Mouse (Mus musculus): ENCODE measurements at regions not wholly inside any gene's neighbourhood (a gene's known extent, or its start where the extent isn't known, plus 50 kb on each side); places are given as distances from the start of the nearest gene placed in this dataset.
"Not testable (repeated sequence)": the region's sequence is repeated elsewhere in the genome, so short reads cannot be mapped to it uniquely, and the experiment has no call there.

- TF ChIP-seq CTCF (IDR thresholded peaks at IDR 0.05; ENCODE audit: extremely low read depth, insufficient read length, insufficient replicate concordance, low read depth, low read length) (no peak), POLR2A (IDR thresholded peaks at IDR 0.05; ENCODE audit: low read depth, low read length) (no peak)
- H3K4me3 ChIP-seq (ENCODE audit: low read depth, low read length): no peak overlapping the region
- no peaks in the 10 kb centered on the region for H3K36me3 ChIP-seq (ENCODE audit: control insufficient read depth, insufficient read depth, low read length)
- H3K27ac ChIP-seq (ENCODE audit: insufficient read depth, low read depth, low read length): no peak overlapping the region
- H3K27me3 ChIP-seq (ENCODE audit: control insufficient read depth, insufficient read depth, low read length): no peaks in the 10 kb centered on the region
- H3K4me1 ChIP-seq (ENCODE audit: control insufficient read depth, insufficient read depth, insufficient read length, low read length): peaks cover 3% of the 10 kb centered on the region; the same call in 1 of the 2 replicates
- 68% methylated on average over 1 of the region's 1 CpGs for WGBS
Measured at GRCm38 (mm10) chr1:164531741-164532140, 73.6 kb upstream of the Atp1b1 start.

GRCm38 (mm10) chr1:164526748-164527147, 68.6 kb upstream of the Atp1b1 start:
- no peak overlapping the region for H3K27ac ChIP-seq (ENCODE audit: insufficient read depth, low read depth, low read length)
- no peak for TF ChIP-seq POLR2A (IDR thresholded peaks at IDR 0.05; ENCODE audit: low read depth, low read length)
- TF ChIP-seq CTCF (IDR thresholded peaks at IDR 0.05; ENCODE audit: extremely low read depth, insufficient read length, insufficient replicate concordance, low read depth, low read length): no peak
- no peaks in the 10 kb centered on the region for H3K27me3 ChIP-seq (ENCODE audit: control insufficient read depth, insufficient read depth, low read length)
- H3K4me1 ChIP-seq (ENCODE audit: control insufficient read depth, insufficient read depth, insufficient read length, low read length): no peaks in the 10 kb centered on the region; the same call in 1 of the 2 replicates
- 79% methylated on average over 1 of the region's 1 CpGs for WGBS
- no peak overlapping the region for H3K4me3 ChIP-seq (ENCODE audit: low read depth, low read length)
- no peaks in the 10 kb centered on the region for H3K36me3 ChIP-seq (ENCODE audit: control insufficient read depth, insufficient read depth, low read length)

- TF ChIP-seq POLR2A (IDR thresholded peaks at IDR 0.05; ENCODE audit: low read depth, low read length): no peak
- no peak for TF ChIP-seq CTCF (IDR thresholded peaks at IDR 0.05; ENCODE audit: extremely low read depth, insufficient read length, insufficient replicate concordance, low read depth, low read length)
Measured at GRCm38 (mm10) chr1:164522377-164523150, 64.4 kb upstream of the Atp1b1 start.

GRCm38 (mm10) chr1:164521371-164522130, 63.4 kb upstream of the Atp1b1 start:
- no peak overlapping the region for H3K27ac ChIP-seq (ENCODE audit: insufficient read depth, low read depth, low read length)
- H3K27me3 ChIP-seq (ENCODE audit: control insufficient read depth, insufficient read depth, low read length): no peaks in the 10 kb centered on the region
- WGBS: 51% methylated on average over 6 of the region's 6 CpGs
- H3K36me3 ChIP-seq (ENCODE audit: control insufficient read depth, insufficient read depth, low read length): no peaks in the 10 kb centered on the region
- H3K4me3 ChIP-seq (ENCODE audit: low read depth, low read length): no peak overlapping the region
- H3K4me1 ChIP-seq (ENCODE audit: control insufficient read depth, insufficient read depth, insufficient read length, low read length): peaks cover 6% of the 10 kb centered on the region
- no peak for TF ChIP-seq CTCF (IDR thresholded peaks at IDR 0.05; ENCODE audit: extremely low read depth, insufficient read length, insufficient replicate concordance, low read depth, low read length)
- no peak for TF ChIP-seq POLR2A (IDR thresholded peaks at IDR 0.05; ENCODE audit: low read depth, low read length)

More at GRCm38 (mm10) chr1:164522377-164523150, 64.4 kb upstream of the Atp1b1 start:
- Histone ChIP-seq H3K4me1 (ENCODE audit: control insufficient read depth, insufficient read depth, insufficient read length, low read length) (peaks cover under 1% of the 10 kb centered on the region; the same call in 1 of the 2 replicates), H3K27ac (ENCODE audit: insufficient read depth, low read depth, low read length) (no peak overlapping the region), H3K36me3 (ENCODE audit: control insufficient read depth, insufficient read depth, low read length) (no peaks in the 10 kb centered on the region), H3K4me3 (ENCODE audit: low read depth, low read length) (no peak overlapping the region), H3K27me3 (ENCODE audit: control insufficient read depth, insufficient read depth, low read length) (no peaks in the 10 kb centered on the region)
- 68% methylated on average over 3 of the region's 3 CpGs for WGBS

GRCm38 (mm10) chr1:164518866-164519265, 60.7 kb upstream of the Atp1b1 start:
- Histone ChIP-seq H3K27me3 (ENCODE audit: control insufficient read depth, insufficient read depth, low read length) (no peaks in the 10 kb centered on the region), H3K4me1 (ENCODE audit: control insufficient read depth, insufficient read depth, insufficient read length, low read length) (peaks cover 6% of the 10 kb centered on the region), H3K27ac (ENCODE audit: insufficient read depth, low read depth, low read length) (no peak overlapping the region), H3K4me3 (ENCODE audit: low read depth, low read length) (no peak overlapping the region), H3K36me3 (ENCODE audit: control insufficient read depth, insufficient read depth, low read length) (no peaks in the 10 kb centered on the region)
- WGBS: 99% methylated on average over 3 of the region's 3 CpGs
- no peak for TF ChIP-seq POLR2A (IDR thresholded peaks at IDR 0.05; ENCODE audit: low read depth, low read length)
- no peak for TF ChIP-seq CTCF (IDR thresholded peaks at IDR 0.05; ENCODE audit: extremely low read depth, insufficient read length, insufficient replicate concordance, low read depth, low read length)

- no peak overlapping the region for H3K27ac ChIP-seq (ENCODE audit: insufficient read depth, low read depth, low read length)
- 91% methylated on average over 4 of the region's 4 CpGs for WGBS
- no peaks in the 10 kb centered on the region for H3K27me3 ChIP-seq (ENCODE audit: control insufficient read depth, insufficient read depth, low read length)
- TF ChIP-seq CTCF (IDR thresholded peaks at IDR 0.05; ENCODE audit: extremely low read depth, insufficient read length, insufficient replicate concordance, low read depth, low read length) (no peak), POLR2A (IDR thresholded peaks at IDR 0.05; ENCODE audit: low read depth, low read length) (no peak)
- peaks cover 6% of the 10 kb centered on the region for H3K4me1 ChIP-seq (ENCODE audit: control insufficient read depth, insufficient read depth, insufficient read length, low read length)
- H3K36me3 ChIP-seq (ENCODE audit: control insufficient read depth, insufficient read depth, low read length): no peaks in the 10 kb centered on the region
- H3K4me3 ChIP-seq (ENCODE audit: low read depth, low read length): no peak overlapping the region
Measured at GRCm38 (mm10) chr1:164518308-164518707, 60.2 kb upstream of the Atp1b1 start.

- H3K36me3 ChIP-seq (ENCODE audit: control insufficient read depth, insufficient read depth, low read length); H3K27ac ChIP-seq (ENCODE audit: insufficient read depth, low read depth, low read length); H3K27me3 ChIP-seq (ENCODE audit: control insufficient read depth, insufficient read depth, low read length); H3K4me3 ChIP-seq (ENCODE audit: low read depth, low read length); H3K4me1 ChIP-seq (ENCODE audit: control insufficient read depth, insufficient read depth, insufficient read length, low read length): not testable (repeated sequence)
- 36% methylated on average over 2 of the region's 2 CpGs for WGBS
Measured at GRCm38 (mm10) chr1:164517362-164517761, 59.2 kb upstream of the Atp1b1 start.
